Comparison of ENCODE assay signal across 8 mouse cellular contexts in genomic region chr11:88235221-88236203, GRCm38 (mm10). TPM values are rescaled to one million over a fixed set of nuclear protein-coding genes. Genes with fewer than 3 reads are reported as not detected.
DNase-seq lines count a peak whose midpoint lies in the region; ATAC-seq and TF ChIP-seq lines count a peak whose summit lies in the region.

No protein-coding gene starts in this region.

- peaks cover 65% of the 10 kb centered on the region for H3K27me3 ChIP-seq in forebrain, embryonic 10.5 days (ENCODE audit: poor library complexity, severe bottlenecking)
- no peaks in the 10 kb centered on the region for H3K27me3 ChIP-seq in cerebellum, adult 2 months (ENCODE audit: control insufficient read depth, insufficient read depth, low read length)

- peak overlapping the region; percentile 37 for H3K4me3 ChIP-seq in forebrain, embryonic 10.5 days
- no peak overlapping the region for H3K4me3 ChIP-seq in cerebellum, adult 2 months (replicated peaks; ENCODE audit: insufficient read depth, low read depth, low read length)

- H3K4me1 ChIP-seq in forebrain, embryonic 10.5 days: peaks cover 84% of the 10 kb centered on the region
- no peaks in the 10 kb centered on the region for H3K4me1 ChIP-seq in cerebellum, adult 2 months (ENCODE audit: control insufficient read depth, insufficient read depth, low read length)

- WGBS in forebrain, embryonic 10.5 days: 6% methylated on average over 23 of the region's 23 CpGs
- 59% methylated on average over 23 of the region's 23 CpGs for WGBS in cerebellum, adult 2 months

- no peaks in the 10 kb centered on the region for H3K36me3 ChIP-seq in forebrain, embryonic 10.5 days (replicated peaks)

- peak; percentile 46 for DNase-seq in urinary bladder, adult 2 months (ENCODE audit: low spot score)
- no peak for DNase-seq in urinary bladder, postnatal 10 days (ENCODE audit: low spot score)
- DNase-seq in forebrain, embryonic 10.5 days (ENCODE audit: extremely low spot score, low spot score): peak; percentile 64
- peak; percentile 30 to 49 for DNase-seq in heart, postnatal 14 days
- peak; percentile 55 to 73 for DNase-seq in kidney, postnatal 4 days
- DNase-seq in urinary bladder, postnatal 14 days (ENCODE audit: low spot score): peak; percentile 53
- no peak for DNase-seq in cerebellum, adult 2 months

- no peak for TF ChIP-seq POLR2A in cerebellum, adult 2 months (IDR thresholded peaks at IDR 0.05; ENCODE audit: borderline replicate concordance, insufficient read depth, low read length)

- no peaks in the 10 kb centered on the region for H3K9me3 ChIP-seq in forebrain, embryonic 10.5 days

- H3K27ac ChIP-seq in forebrain, embryonic 10.5 days: peak overlapping the region; percentile 90
- no peak overlapping the region; the same call in 1 of the 2 replicates for H3K27ac ChIP-seq in cerebellum, adult 2 months (ENCODE audit: insufficient read depth, low read length)

- TF ChIP-seq CTCF in cerebellum, adult 2 months (IDR thresholded peaks at IDR 0.05; ENCODE audit: borderline replicate concordance, insufficient read depth, low read depth, low read length): no peak

- ATAC-seq in megakaryocyte progenitor cell, adult 5-6 weeks (replicated peaks; ENCODE audit: poor library complexity): 0 out of 2 replicates have a peak, but pooled peaks have one; percentile 16

- intact Hi-C loops in heart, postnatal 14 days (cut with DNase I): no loop called here

RNA-seq across cellular contexts. Expression of gene Mrps23, which starts 31.3 kb away (rescaled TPM):
- 77.3 and 83.9 TPM in 2 replicates for polyA plus RNA-seq in urinary bladder, adult 2 months (2012; rRNA removed)
- 65.5 and 72.6 TPM in 2 replicates for polyA plus RNA-seq in forebrain, embryonic 10.5 days (2016; fragmentation: Nextera tagmentation; extraction: Ambion mirVana)
- 100 to 1,000 TPM; 226 to 277 TPM for total RNA-seq in heart, postnatal 14 days (2021)
- 64.5 and 73.5 TPM in 2 replicates for total RNA-seq in megakaryocyte progenitor cell, adult 5-6 weeks (2015)
- total RNA-seq in megakaryocyte progenitor cell, adult 5-6 weeks (2017): 49.0 and 90.6 TPM in 2 replicates
- 90.0 and 90.4 TPM in 2 replicates for polyA plus RNA-seq in cerebellum, adult 2 months (2012; rRNA removed)

RNA-seq across cellular contexts. Expression of gene Ccdc182, which starts 58.3 kb away (rescaled TPM):
- not detected in 2 replicates for polyA plus RNA-seq in urinary bladder, adult 2 months (2012; rRNA removed)
- 0.17 and 0.73 TPM in 2 replicates for polyA plus RNA-seq in forebrain, embryonic 10.5 days (2016; fragmentation: Nextera tagmentation; extraction: Ambion mirVana)
- not detected for total RNA-seq in heart, postnatal 14 days (2021)
- total RNA-seq in megakaryocyte progenitor cell, adult 5-6 weeks (2015): not detected in 2 replicates
- total RNA-seq in megakaryocyte progenitor cell, adult 5-6 weeks (2017): not detected in 2 replicates
- 0.23 TPM in 1 of 2 replicates, not detected in the other for polyA plus RNA-seq in cerebellum, adult 2 months (2012; rRNA removed)

Comparison
In these comparisons a context has a peak if more than half of its experiments do, and no peak if none do; other contexts are left out.
1. DNase-seq: peak in urinary bladder, adult 2 months (single experiment), forebrain, embryonic 10.5 days (single experiment), heart, postnatal 14 days (2 of 2), kidney, postnatal 4 days (2 of 2) and urinary bladder, postnatal 14 days (single experiment); none in urinary bladder, postnatal 10 days (single experiment) and cerebellum, adult 2 months (0 of 2).